Comparison of ENCODE assay signal across 7 mouse cellular contexts in the genomic region with DNA sequence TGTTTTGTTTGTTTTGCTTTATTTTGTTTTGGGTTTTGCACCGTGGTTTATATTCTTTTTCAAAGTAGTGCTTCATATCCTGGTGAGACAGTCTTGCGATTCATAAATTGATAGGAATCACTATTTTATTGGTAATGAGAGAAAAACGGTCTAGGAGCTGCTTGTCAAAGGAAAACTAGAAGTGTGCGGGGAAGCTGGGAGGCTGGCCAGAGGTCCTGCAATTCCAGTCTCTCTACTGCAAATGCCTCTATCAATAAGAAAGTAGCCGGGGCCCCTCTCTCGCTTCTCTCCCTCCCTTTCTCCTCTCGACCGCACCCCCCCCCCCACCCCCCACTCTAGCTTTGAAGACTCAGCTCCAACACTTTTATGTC. TPM values are rescaled to one million over a fixed set of nuclear protein-coding genes. Genes with fewer than 3 reads are reported as not detected.
A peak's percentile ranks its signal among the peaks of the same experiment; 100 is the strongest.
DNase-seq lines count a peak whose midpoint lies in the region; ATAC-seq and TF ChIP-seq lines count a peak whose summit lies in the region.

No protein-coding gene starts in this region.

- peak; percentile 57 for ATAC-seq in lung, embryonic 14.5 days (ENCODE audit: insufficient read depth)
- ATAC-seq in embryonic facial prominence, embryonic 11.5 days (replicated peaks; ENCODE audit: insufficient number of reproducible peaks, low FRiP score, low TSS enrichment, low read depth) = peak; percentile 30
- peak; percentile 56 for ATAC-seq in hindbrain, embryonic 11.5 days (ENCODE audit: low FRiP score)

- H3K36me3 ChIP-seq in lung, embryonic 14.5 days (ENCODE audit: insufficient read depth) = no peaks in the 10 kb centered on the region
- no peaks in the 10 kb centered on the region for H3K36me3 ChIP-seq in embryonic facial prominence, embryonic 11.5 days (replicated peaks; ENCODE audit: control insufficient read depth, insufficient read depth, low read depth, low read length)
- H3K36me3 ChIP-seq in hindbrain, embryonic 11.5 days (ENCODE audit: control insufficient read depth, insufficient read depth, low read length) = no peaks in the 10 kb centered on the region

- TF ChIP-seq CTCF in lung, embryonic 14.5 days (IDR thresholded peaks at IDR 0.05; ENCODE audit: low read depth) = no peak

- H3K9ac ChIP-seq in lung, embryonic 14.5 days = peak overlapping the region; percentile 85
- H3K9ac ChIP-seq in embryonic facial prominence, embryonic 11.5 days (replicated peaks; ENCODE audit: low read length) = peak overlapping the region; percentile 57
- peak overlapping the region; percentile 1; the same call in 1 of the 2 replicates for H3K9ac ChIP-seq in hindbrain, embryonic 11.5 days (ENCODE audit: low read depth, low read length)

- 3% methylated on average over 6 of the region's 8 CpGs for WGBS in lung, embryonic 14.5 days
- WGBS in embryonic facial prominence, embryonic 11.5 days = 4% methylated on average over 5 of the region's 8 CpGs
- 3% methylated on average over 5 of the region's 8 CpGs for whole genome bisulfite sequencing in hindbrain, embryonic 11.5 days

- H3K4me1 ChIP-seq in lung, embryonic 14.5 days (ENCODE audit: insufficient read depth) = peaks cover 5% of the 10 kb centered on the region; the same call in 1 of the 2 replicates
- H3K4me1 ChIP-seq in embryonic facial prominence, embryonic 11.5 days (ENCODE audit: control insufficient read depth, insufficient read depth, low read length) = no peaks in the 10 kb centered on the region
- H3K4me1 ChIP-seq in hindbrain, embryonic 11.5 days (replicated peaks; ENCODE audit: control insufficient read depth, insufficient read depth, low read length) = no peaks in the 10 kb centered on the region; the same call in 1 of the 2 replicates

- DNase-seq in lung, embryonic 14.5 days = no peak
- no peak for DNase-seq in lung, postnatal 4 days
- no peak for DNase-seq in embryonic facial prominence, embryonic 11.5 days (ENCODE audit: low spot score)
- DNase-seq in hindbrain, embryonic 11.5 days (ENCODE audit: low spot score) = no peak
- peak; percentile 12 for DNase-seq in lung, postnatal 25 days (ENCODE audit: low spot score)
- DNase-seq in cerebellum, postnatal 4 days (ENCODE audit: low spot score in 2 of 2) = no peak
- no peak for DNase-seq in layer of hippocampus, adult 8-10 months (ENCODE audit: low spot score in 2 of 2)

- H3K27ac ChIP-seq in lung, embryonic 14.5 days (ENCODE audit: low read depth) = no peak overlapping the region; the same call in 1 of the 2 replicates
- H3K27ac ChIP-seq in embryonic facial prominence, embryonic 11.5 days (replicated peaks; ENCODE audit: low read depth, low read length) = peak overlapping the region; percentile 38; the same call in 1 of the 2 replicates
- peak overlapping the region; percentile 99; the same call in 1 of the 2 replicates for H3K27ac ChIP-seq in hindbrain, embryonic 11.5 days (ENCODE audit: low read depth, low read length)

- H3K27me3 ChIP-seq in lung, embryonic 14.5 days (ENCODE audit: insufficient read depth, low read length) = no peaks in the 10 kb centered on the region
- no peaks in the 10 kb centered on the region for H3K27me3 ChIP-seq in embryonic facial prominence, embryonic 11.5 days (ENCODE audit: control insufficient read depth, insufficient read depth, low read length)
- H3K27me3 ChIP-seq in hindbrain, embryonic 11.5 days (ENCODE audit: control insufficient read depth, insufficient read depth, low read length) = no peaks in the 10 kb centered on the region

- H3K9me3 ChIP-seq in lung, embryonic 14.5 days (ENCODE audit: low read depth, low read length) = no peaks in the 10 kb centered on the region
- no peaks in the 10 kb centered on the region for H3K9me3 ChIP-seq in embryonic facial prominence, embryonic 11.5 days (replicated peaks; ENCODE audit: control insufficient read depth, low read length)
- H3K9me3 ChIP-seq in hindbrain, embryonic 11.5 days (ENCODE audit: control insufficient read depth, low read length) = no peaks in the 10 kb centered on the region

- peak overlapping the region; percentile 73 for H3K4me3 ChIP-seq in lung, embryonic 14.5 days (ENCODE audit: low read depth, low read length)
- H3K4me3 ChIP-seq in embryonic facial prominence, embryonic 11.5 days (ENCODE audit: low read depth, low read length) = peak overlapping the region; percentile 86
- peak overlapping the region; percentile 85 for H3K4me3 ChIP-seq in hindbrain, embryonic 11.5 days (ENCODE audit: low read depth, low read length)

- H3K4me2 ChIP-seq in lung, embryonic 14.5 days = peak overlapping the region; percentile 75
- peak overlapping the region; percentile 44 for H3K4me2 ChIP-seq in embryonic facial prominence, embryonic 11.5 days (ENCODE audit: low read depth, low read length)
- peak overlapping the region; percentile 24 for H3K4me2 ChIP-seq in hindbrain, embryonic 11.5 days (replicated peaks; ENCODE audit: low read depth, low read length)

RNA-seq across cellular contexts. Expression of gene 2610301B20Rik, which starts 0.8 kb away (rescaled TPM):
- polyA plus RNA-seq in lung, embryonic 14.5 days (2014; fragmentation: Nextera tagmentation; extraction: Ambion mirVana) = 27.9 and 29.3 TPM in 2 replicates
- polyA plus RNA-seq in embryonic facial prominence, embryonic 11.5 days (2014; fragmentation: Nextera tagmentation; extraction: Ambion mirVana) = 40.2 and 40.4 TPM in 2 replicates
- 55.1 and 56.2 TPM in 2 replicates for polyA plus RNA-seq in hindbrain, embryonic 11.5 days (2014; fragmentation: Nextera tagmentation; extraction: Ambion mirVana)
- total RNA-seq in layer of hippocampus, adult 8-10 months (2022) = 10 to 100 TPM; 33.5 to 43.6 (median 36.3) TPM

Comparison
In these comparisons a context has a peak if more than half of its experiments do, and no peak if none do; other contexts are left out.
1. H3K4me2 ChIP-seq: peak in every context shown above with its lines; median percentile 75 in lung, embryonic 14.5 days; 44 in embryonic facial prominence, embryonic 11.5 days; 24 in hindbrain, embryonic 11.5 days.
2. H3K9ac ChIP-seq: peak in every context shown above with its lines; median percentile 85 in lung, embryonic 14.5 days; 57 in embryonic facial prominence, embryonic 11.5 days; 1 in hindbrain, embryonic 11.5 days.